Mouse (Mus musculus) MEL (cell line): ENCODE measurements around the gene Fdps. TPM values are rescaled to one million over a fixed set of nuclear protein-coding genes. Genes with fewer than 3 reads are reported as not detected.
A peak's percentile ranks its signal among the peaks of the same experiment; 100 is the strongest.

Source experiments
- DNase-seq: peaks from one replicate; pipeline ENCODE4 v3.0.0; 2011; ENCODE audit warnings: low read depth, low spot score
- H3K27ac ChIP-seq: 2 replicates; pipeline ENCODE4 v1.5.1; 2012; ENCODE audit warnings: low read depth, mild to moderate bottlenecking, control low read depth, low read length, moderate library complexity; ENCODE audit not compliant: control insufficient read depth
- H3K27me3 ChIP-seq, 2 experiments: fragments of 150-350 bp in 1 of 2; sonication (generic) in 1 of 2; 2 replicates each; pipeline ENCODE4 v1.6.1; 2012; ENCODE audit warnings: low read length in 2 of 2, mild to moderate bottlenecking in 2 of 2, improper control_type of control experiment in 1 of 2, moderate library complexity in 1 of 2; ENCODE audit not compliant: insufficient read depth in 2 of 2, control insufficient read depth in 1 of 2
- H3K36me3 ChIP-seq, 2 experiments: 2 replicates each; pipeline ENCODE4 v1.6.1; 2012 to 2014; ENCODE audit warnings: low read length in 2 of 2, improper control_type of control experiment in 1 of 2, inconsistent platforms in 1 of 2, mild to moderate bottlenecking in 1 of 2; ENCODE audit not compliant: insufficient read depth in 2 of 2, control insufficient read depth in 1 of 2
- H3K4me1 ChIP-seq, 2 experiments: fragments of 150-350 bp in 1 of 2; sonication (generic) in 1 of 2; 2 replicates each; pipeline ENCODE4 v1.6.1; 2012; ENCODE audit warnings: low read length in 2 of 2, improper control_type of control experiment in 1 of 2, mild to moderate bottlenecking in 1 of 2; ENCODE audit not compliant: insufficient read depth in 2 of 2, control insufficient read depth in 1 of 2
- H3K4me3 ChIP-seq, 2 experiments: fragments of 150-350 bp in 1 of 2; sonication (generic) in 1 of 2; 2 replicates each; pipeline ENCODE4 v1.5.1; 2012; ENCODE audit warnings: low read depth in 2 of 2, low read length in 2 of 2, mild to moderate bottlenecking in 2 of 2, moderate library complexity in 2 of 2, control low read depth in 1 of 2, improper control_type of control experiment in 1 of 2; ENCODE audit not compliant: control insufficient read depth in 1 of 2, insufficient read depth in 1 of 2
- H3K79me2 ChIP-seq: 2 replicates; pipeline ENCODE4 v1.6.1; 2012; ENCODE audit warnings: mild to moderate bottlenecking, low read length, moderate library complexity; ENCODE audit not compliant: control insufficient read depth, poor library complexity, insufficient read depth
- H3K9ac ChIP-seq: 2 replicates; pipeline ENCODE4 v1.6.1; 2012; ENCODE audit warnings: low read depth, mild to moderate bottlenecking, control low read depth, low read length, moderate library complexity; ENCODE audit not compliant: control insufficient read depth, poor library complexity, severe bottlenecking
- H3K9me3 ChIP-seq: fragments of 150-350 bp; sonication (generic); replicated peaks from 2 replicates; pipeline ENCODE4 v1.6.1; 2012; ENCODE audit warnings: mild to moderate bottlenecking, low read length, improper control_type of control experiment, moderate library complexity; ENCODE audit not compliant: insufficient read depth
- BHLHE40 ChIP-seq: IDR thresholded peaks from 2 replicates; pipeline ENCODE4 v1.6.1; 2012; ENCODE audit warnings: low read depth, mild to moderate bottlenecking, inconsistent platforms, low read length, improper control_type of control experiment, borderline replicate concordance
- CHD1 ChIP-seq: IDR thresholded peaks from 2 replicates; pipeline ENCODE4 v1.6.1; 2012; ENCODE audit warnings: low read depth, mild to moderate bottlenecking, inconsistent platforms, low read length, improper control_type of control experiment
- CHD2 ChIP-seq: IDR thresholded peaks from 2 replicates; pipeline ENCODE4 v1.6.1; 2011; ENCODE audit warnings: low read length, improper control_type of control experiment
- E2F4 ChIP-seq: IDR thresholded peaks from 2 replicates; pipeline ENCODE4 v1.6.1; 2011; ENCODE audit warnings: low read depth, low read length, improper control_type of control experiment, borderline replicate concordance
- ELF1 ChIP-seq: IDR thresholded peaks from 2 replicates; pipeline ENCODE4 v1.6.1; 2014; ENCODE audit warnings: low read depth, mild to moderate bottlenecking, inconsistent platforms, low read length, improper control_type of control experiment, moderate library complexity
- EP300 ChIP-seq, 2 experiments: IDR thresholded peaks; 2 replicates each; pipeline ENCODE4 v1.6.1; 2011; ENCODE audit warnings: improper control_type of control experiment in 2 of 2, low read length in 2 of 2, low read depth in 1 of 2, mild to moderate bottlenecking in 1 of 2
- ETS1 ChIP-seq: IDR thresholded peaks from 2 replicates; pipeline ENCODE4 v1.6.1; 2012; ENCODE audit warnings: low read depth, mild to moderate bottlenecking, inconsistent platforms, low read length, improper control_type of control experiment, moderate library complexity
- GABPA ChIP-seq: IDR thresholded peaks from 2 replicates; pipeline ENCODE4 v1.6.1; 2012; ENCODE audit warnings: low read depth, mild to moderate bottlenecking, inconsistent platforms, low read length, improper control_type of control experiment, moderate library complexity
- GATA1 ChIP-seq: IDR thresholded peaks from 2 replicates; pipeline ENCODE4 v1.6.1; 2011; ENCODE audit warnings: low read depth, low read length, improper control_type of control experiment
- HCFC1 ChIP-seq: IDR thresholded peaks from 2 replicates; pipeline ENCODE4 v1.6.1; 2012; ENCODE audit warnings: low read depth, mild to moderate bottlenecking, inconsistent platforms, low read length, improper control_type of control experiment, moderate library complexity
- JUND ChIP-seq: IDR thresholded peaks from 2 replicates; pipeline ENCODE4 v1.6.1; 2011; ENCODE audit warnings: low read depth, mild to moderate bottlenecking, improper control_type of control experiment, low read length
- KAT2A ChIP-seq: conservative IDR thresholded peaks from 2 replicates; pipeline ENCODE4 v1.6.1; 2012; ENCODE audit warnings: low read depth, low read length, improper control_type of control experiment, inconsistent platforms
- MAFK ChIP-seq: IDR thresholded peaks from 2 replicates; pipeline ENCODE4 v1.6.1; 2011; ENCODE audit warnings: low read depth, mild to moderate bottlenecking, low read length, improper control_type of control experiment, borderline replicate concordance
- MAX ChIP-seq: IDR thresholded peaks from 2 replicates; pipeline ENCODE4 v1.6.1; 2011; ENCODE audit warnings: low read length, improper control_type of control experiment
- MAZ ChIP-seq: IDR thresholded peaks from 2 replicates; pipeline ENCODE4 v1.6.1; 2012; ENCODE audit warnings: low read depth, mild to moderate bottlenecking, inconsistent platforms, low read length, improper control_type of control experiment
- MEF2A ChIP-seq: IDR thresholded peaks from 2 replicates; pipeline ENCODE4 v1.6.1; 2014; ENCODE audit warnings: low read depth, mild to moderate bottlenecking, inconsistent platforms, low read length, improper control_type of control experiment; ENCODE audit not compliant: poor library complexity, insufficient replicate concordance, severe bottlenecking; ENCODE audit errors: extremely low read depth
- MXI1 ChIP-seq: IDR thresholded peaks from 2 replicates; pipeline ENCODE4 v1.6.1; 2011; ENCODE audit warnings: mild to moderate bottlenecking, low read depth, low read length, improper control_type of control experiment
- MYB ChIP-seq: IDR thresholded peaks from 2 replicates; pipeline ENCODE4 v1.6.1; 2011; ENCODE audit warnings: mild to moderate bottlenecking, low read depth, low read length, improper control_type of control experiment
- MYC ChIP-seq: IDR thresholded peaks from 2 replicates; pipeline ENCODE4 v1.6.1; 2011; ENCODE audit warnings: low read depth, mild to moderate bottlenecking, low read length, improper control_type of control experiment, moderate library complexity
- NELFE ChIP-seq: IDR thresholded peaks from 2 replicates; pipeline ENCODE4 v1.6.1; 2011; ENCODE audit warnings: low read depth, low read length, improper control_type of control experiment
- NRF1 ChIP-seq: IDR thresholded peaks from 2 replicates; pipeline ENCODE4 v1.6.1; 2014; ENCODE audit warnings: low read depth, mild to moderate bottlenecking, inconsistent platforms, low read length, improper control_type of control experiment, moderate library complexity; ENCODE audit not compliant: poor library complexity, insufficient read depth, severe bottlenecking
- POLR2A ChIP-seq, 2 experiments: IDR thresholded peaks; 2 replicates each; pipeline ENCODE4 v1.6.1; 2011 to 2012; ENCODE audit warnings: low read length in 2 of 2, mild to moderate bottlenecking in 2 of 2, control low read depth in 1 of 2, improper control_type of control experiment in 1 of 2, low read depth in 1 of 2, moderate library complexity in 1 of 2; ENCODE audit not compliant: control insufficient read depth in 1 of 2, insufficient read depth in 1 of 2, poor library complexity in 1 of 2
- POLR2AphosphoS2 ChIP-seq: IDR thresholded peaks from 2 replicates; pipeline ENCODE4 v1.6.1; 2011; ENCODE audit warnings: low read length, improper control_type of control experiment
- RAD21 ChIP-seq: IDR thresholded peaks from 2 replicates; pipeline ENCODE4 v1.6.1; 2011; ENCODE audit warnings: mild to moderate bottlenecking, low read depth, low read length, improper control_type of control experiment
- SIN3A ChIP-seq: IDR thresholded peaks from 2 replicates; pipeline ENCODE4 v1.6.1; 2012; ENCODE audit warnings: low read length, improper control_type of control experiment, inconsistent platforms
- SMC3 ChIP-seq: IDR thresholded peaks from 2 replicates; pipeline ENCODE4 v1.6.1; 2011; ENCODE audit warnings: low read depth, low read length, improper control_type of control experiment
- TAL1 ChIP-seq: IDR thresholded peaks from 2 replicates; pipeline ENCODE4 v1.6.1; 2012; ENCODE audit warnings: mild to moderate bottlenecking, inconsistent platforms, low read length, moderate library complexity, mixed read lengths
- TBP ChIP-seq: IDR thresholded peaks from 2 replicates; pipeline ENCODE4 v1.8.0; 2011; ENCODE audit warnings: low read depth, low read length, improper control_type of control experiment
- TCF12 ChIP-seq: IDR thresholded peaks from 2 replicates; pipeline ENCODE4 v1.6.1; 2014; ENCODE audit warnings: low read depth, mild to moderate bottlenecking, inconsistent platforms, low read length, improper control_type of control experiment, moderate library complexity
- UBTF ChIP-seq: IDR thresholded peaks from 2 replicates; pipeline ENCODE4 v1.6.1; 2012; ENCODE audit warnings: low read depth, mild to moderate bottlenecking, inconsistent platforms, low read length, improper control_type of control experiment, moderate library complexity, borderline replicate concordance; ENCODE audit not compliant: insufficient read depth
- USF1 ChIP-seq: IDR thresholded peaks from 2 replicates; pipeline ENCODE4 v1.6.1; 2014; ENCODE audit warnings: low read depth, mild to moderate bottlenecking, inconsistent platforms, low read length, improper control_type of control experiment, moderate library complexity
- ZC3H11A ChIP-seq: IDR thresholded peaks from 2 replicates; pipeline ENCODE4 v1.6.1; 2012; ENCODE audit warnings: low read depth, mild to moderate bottlenecking, inconsistent platforms, low read length, improper control_type of control experiment
- ZKSCAN1 ChIP-seq: IDR thresholded peaks from 2 replicates; pipeline ENCODE4 v1.6.1; 2012; ENCODE audit warnings: low read depth, mild to moderate bottlenecking, inconsistent platforms, low read length, improper control_type of control experiment, moderate library complexity
- ZMIZ1 ChIP-seq: IDR thresholded peaks from 2 replicates; pipeline ENCODE4 v1.6.1; 2012; ENCODE audit warnings: low read depth, mild to moderate bottlenecking, inconsistent platforms, low read length, improper control_type of control experiment, moderate library complexity
- ZNF384 ChIP-seq: IDR thresholded peaks from 2 replicates; pipeline ENCODE4 v1.6.1; 2012; ENCODE audit warnings: low read depth, mild to moderate bottlenecking, inconsistent platforms, low read length, improper control_type of control experiment
- polyA plus RNA-seq, 2 experiments: library from polyadenylated mRNA; stranded (reverse) in 1 of 2; unstranded in 1 of 2; fragments of >175 nt in 1 of 2; fragments of >200 nt in 1 of 2; gene quantifications; 2 replicates each; pipeline versions ENCODE4 v1.2.1 to v1.2.4; 2012; ENCODE audit warnings: low replicate concordance in 2 of 2, low read depth in 1 of 2; ENCODE audit not compliant: insufficient read length in 2 of 2, insufficient read depth in 1 of 2, missing spikeins in 1 of 2
- total RNA-seq: library from RNA; depleted of rRNA; stranded (reverse); fragments of 300-350 nt; gene quantifications from 2 replicates; pipeline ENCODE4 v1.2.3, GENCODE M21; 2012; rRNA removed

Fdps gene
- 239 and 267 TPM in 2 replicates for total RNA-seq
- 100 to 1,000 TPM in 1 of 2 experiments, not detected in 1; 226 TPM for polyA plus RNA-seq

- Histone ChIP-seq H3K4me1 (peaks cover 5 to 11% of the 10 kb centered on the region in 2 experiments), H3K79me2 (peaks cover 10% of the 10 kb centered on the region), H3K27ac (peak within 1 kb of the TSS; percentile 71), H3K9ac (peak within 1 kb of the TSS; percentile 70), H3K27me3 (no peaks in the 10 kb centered on the region), H3K4me3 (peak within 1 kb of the TSS; percentile 54 to 80), H3K36me3 (peaks cover 0 to 15% of the 10 kb centered on the region in 2 experiments; a peak in 3 of 4 replicates), H3K9me3 (no peaks in the 10 kb centered on the region)
- peak; percentile 100 for DNase-seq
- TF ChIP-seq TBP, result peak; percentile 76
- peak; percentile 93 for TF ChIP-seq SIN3A
- TF ChIP-seq MAZ, result peak; percentile 72; the same call in 1 of the 2 replicates
- peak; percentile 91 for TF ChIP-seq MAFK
- no peak for TF ChIP-seq JUND
- TF ChIP-seq MXI1, result peak; percentile 87
- TF ChIP-seq MYB, result no peak
- TF ChIP-seq E2F4, result no peak; the same call in 1 of the 2 replicates
- no peak for TF ChIP-seq SMC3
- 0 out of 2 replicates have a peak, but pooled peaks have one; percentile 8 for TF ChIP-seq ETS1
- peak; percentile 30 to 88; a peak in 2 of 4 replicates for TF ChIP-seq POLR2A (IDR thresholded peaks at IDR 0.05; ENCODE audit: control insufficient read depth in 1 of 2, insufficient read depth in 1 of 2, low read depth in 1 of 2, low read length in 2 of 2, poor library complexity in 1 of 2)
- no peak for TF ChIP-seq MEF2A
- no peak for TF ChIP-seq RAD21
- TF ChIP-seq TAL1, result no peak
- 0 out of 2 replicates have a peak, but pooled peaks have one; percentile 32 for TF ChIP-seq GATA1
- TF ChIP-seq HCFC1, result peak; percentile 96
- TF ChIP-seq CHD2, result no peak
- peak; percentile 13; the same call in 1 of the 2 replicates for TF ChIP-seq ELF1
- peak; percentile 74; the same call in 1 of the 2 replicates for TF ChIP-seq TCF12
- TF ChIP-seq ZKSCAN1, result no peak
- peak; percentile 63 for TF ChIP-seq MAX
- no peak; the same call in 1 of the 2 replicates for TF ChIP-seq UBTF
- peak; percentile 89 for TF ChIP-seq NELFE
- TF ChIP-seq BHLHE40, result no peak
- no peak for TF ChIP-seq CHD1
- no peak for TF ChIP-seq ZC3H11A
- peak; percentile 51; the same call in 1 of the 2 replicates for TF ChIP-seq ZMIZ1
- TF ChIP-seq GABPA, result no peak
- TF ChIP-seq POLR2AphosphoS2, result peak; percentile 75
- TF ChIP-seq NRF1, result no peak
- TF ChIP-seq MYC, result peak; percentile 45; the same call in 1 of the 2 replicates
- TF ChIP-seq USF1, result peak; percentile 89
- TF ChIP-seq EP300 (IDR thresholded peaks at IDR 0.05; ENCODE audit: low read depth in 1 of 2, low read length in 2 of 2), result no peak
- TF ChIP-seq KAT2A, result peak; percentile 96
- TF ChIP-seq ZNF384, result peak; percentile 98
These were observed at the start of gene Fdps for GRCm38 (mm10) chr3:89101812-89102494. TSS of gene Fdps (minus strand) at chr3:89101959.
